Mouse (Mus musculus) limb, embryonic 14.5 days (tissue): ENCODE measurements around the gene Pcsk2. TPM values are rescaled to one million over a fixed set of nuclear protein-coding genes. Genes with fewer than 3 reads are reported as not detected.

Experiments used
- ATAC-seq: fragments of 200-750 bp; cut with Nextera tagmentation; 2 replicates; pipeline ENCODE4 v1.8.0; 2017; ENCODE audit warnings: low read depth, moderate number of reproducible peaks, moderate TSS enrichment; ENCODE audit not compliant: low FRiP score
- DNase-seq: peaks from one replicate; pipeline ENCODE4 v3.0.0-alpha.2; 2015; ENCODE audit warnings: low spot score
- H3K27ac ChIP-seq: fragments of 300-500 bp; sonication (generic); replicated peaks from 2 replicates; pipeline ENCODE4 v1.5.1; 2014; ENCODE audit warnings: low read depth, mild to moderate bottlenecking, low read length, moderate library complexity, mixed read lengths
- H3K27me3 ChIP-seq: fragments of 300-500 bp; sonication (generic); 2 replicates; pipeline ENCODE4 v1.6.1; 2014; ENCODE audit warnings: low read length, mixed read lengths; ENCODE audit not compliant: control insufficient read depth, insufficient read depth
- H3K36me3 ChIP-seq: fragments of 300-500 bp; sonication (generic); 2 replicates; pipeline ENCODE4 v1.6.1; 2014; ENCODE audit warnings: mild to moderate bottlenecking, low read length, moderate library complexity, mixed read lengths; ENCODE audit not compliant: control insufficient read depth, insufficient read depth
- H3K4me1 ChIP-seq: fragments of 300-500 bp; sonication (generic); 2 replicates; pipeline ENCODE4 v1.6.1; 2014; ENCODE audit warnings: antibody characterized with exemption, low read length, mixed read lengths; ENCODE audit not compliant: control insufficient read depth, insufficient read depth
- H3K4me2 ChIP-seq: fragments of 300-500 bp; sonication (generic); replicated peaks from 2 replicates; pipeline ENCODE4 v1.6.1; 2014; ENCODE audit warnings: low read depth, mild to moderate bottlenecking, low read length, moderate library complexity; ENCODE audit not compliant: severe bottlenecking
- H3K4me3 ChIP-seq: fragments of 300-500 bp; sonication (generic); replicated peaks from 2 replicates; pipeline ENCODE4 v1.5.1; 2014; ENCODE audit warnings: low read length
- H3K9ac ChIP-seq: fragments of 300-500 bp; sonication (generic); 2 replicates; pipeline ENCODE4 v1.6.1; 2014; ENCODE audit warnings: mild to moderate bottlenecking, low read depth, low read length, moderate library complexity; ENCODE audit not compliant: severe bottlenecking
- H3K9me3 ChIP-seq: fragments of 300-500 bp; sonication (generic); 2 replicates; pipeline ENCODE4 v1.6.1; 2016; ENCODE audit warnings: low read length; ENCODE audit not compliant: control insufficient read depth
- POLR2A ChIP-seq: fragments of 200-500 bp; IDR thresholded peaks from 2 replicates; pipeline ENCODE4 v1.8.0; 2012; ENCODE audit warnings: inconsistent platforms, mild to moderate bottlenecking, moderate library complexity, borderline replicate concordance; ENCODE audit not compliant: insufficient read depth, insufficient read length; ENCODE audit errors: extremely low read depth
- WGBS: fragments of 180-500 bp; shearing (Covaris S2); extraction: QIAGEN DNeasy Blood & Tissue Kit; methylation state at CpG from one replicate; pipeline ENCODE4 v1.1.7; 2014; 5-methylcytosine and 5-hydroxymethylcytosine counted together
- polyA plus RNA-seq, 2 experiments: library from polyadenylated mRNA; depleted of rRNA in 1 of 2; stranded (reverse) in 1 of 2; unstranded in 1 of 2; fragments of >200 nt; fragmentation: Nextera tagmentation in 1 of 2; extraction: Ambion mirVana in 1 of 2; gene quantifications; 2 replicates each; pipeline versions ENCODE4 v1.2.1 to v1.2.3; 2012 to 2014

Gene Pcsk2
- polyA plus RNA-seq, 2 experiments, result 1.0 to 1.2 TPM

DNA sequence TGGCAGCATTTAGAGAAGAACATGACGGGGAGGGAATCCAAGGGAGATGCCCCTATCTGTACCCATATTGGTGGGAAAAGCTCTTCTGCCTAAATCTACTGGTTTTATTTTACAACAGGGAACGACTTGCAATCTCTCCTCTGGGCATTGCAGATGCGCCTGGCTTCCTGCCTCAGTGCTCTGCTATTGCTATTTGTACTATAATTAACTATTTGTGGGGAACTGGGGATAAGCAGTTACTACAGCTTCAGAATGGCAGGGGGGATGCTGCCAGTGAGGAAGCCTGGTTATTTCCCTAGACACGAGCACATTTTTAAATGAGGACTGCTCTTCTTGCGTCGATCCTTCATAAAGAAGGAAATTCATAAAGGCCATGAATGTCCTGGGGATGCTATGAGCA, 39.4 kb downstream of the Pcsk2 start:
- Histone ChIP-seq H3K4me1 (no peaks in the 10 kb centered on the region), H3K27ac (no peak overlapping the region), H3K4me3 (no peak overlapping the region), H3K36me3 (no peaks in the 10 kb centered on the region), H3K4me2 (no peak overlapping the region), H3K9me3 (no peaks in the 10 kb centered on the region), H3K9ac (no peak overlapping the region), H3K27me3 (no peaks in the 10 kb centered on the region)
- 80% methylated on average over 6 of the region's 6 CpGs for WGBS
- ATAC-seq (no peak), DNase-seq (no peak)
- no peak for TF ChIP-seq POLR2A

GRCm38 (mm10) chr2:143590398-143590797, 44.4 kb downstream of the Pcsk2 start:
- WGBS, result 88% methylated on average over 2 of the region's 2 CpGs
- DNase-seq (no peak), ATAC-seq (no peak)
- Histone ChIP-seq H3K4me1 (no peaks in the 10 kb centered on the region), H3K4me2 (no peak overlapping the region), H3K9me3 (no peaks in the 10 kb centered on the region), H3K27me3 (no peaks in the 10 kb centered on the region), H3K4me3 (no peak overlapping the region), H3K27ac (no peak overlapping the region), H3K36me3 (no peaks in the 10 kb centered on the region), H3K9ac (no peak overlapping the region)
- TF ChIP-seq POLR2A, result no peak

DNA sequence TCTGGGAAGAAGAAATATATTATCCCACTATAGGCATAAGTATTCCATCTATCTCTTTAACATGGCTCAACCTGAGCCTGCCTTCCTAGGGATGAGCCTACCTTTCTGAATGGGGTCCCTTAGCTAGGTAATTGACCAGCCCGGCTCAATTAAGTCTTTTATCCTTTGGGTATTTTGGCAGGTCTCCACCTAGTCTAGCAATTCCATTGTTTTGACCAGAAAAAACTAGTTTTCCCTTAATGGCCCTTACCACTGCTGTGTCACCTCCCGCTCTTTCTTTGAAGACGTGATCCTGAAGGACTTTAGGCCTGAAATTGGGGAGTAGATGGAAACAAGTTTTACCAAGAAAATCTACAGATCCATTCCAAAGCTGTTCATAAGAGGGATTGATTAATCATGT, 57.1 kb downstream of the Pcsk2 start:
- no peak for TF ChIP-seq POLR2A
- no peak overlapping the region for H3K9ac ChIP-seq
- no peaks in the 10 kb centered on the region for H3K9me3 ChIP-seq
- H3K27me3 ChIP-seq, result no peaks in the 10 kb centered on the region
- H3K4me2 ChIP-seq, result no peak overlapping the region
- no peak for ATAC-seq
- H3K27ac ChIP-seq, result no peak overlapping the region
- H3K4me1 ChIP-seq, result no peaks in the 10 kb centered on the region
- H3K4me3 ChIP-seq, result no peak overlapping the region
- WGBS, result 64% methylated on average over 3 of the region's 3 CpGs
- no peak for DNase-seq
- H3K36me3 ChIP-seq, result no peaks in the 10 kb centered on the region

DNA sequence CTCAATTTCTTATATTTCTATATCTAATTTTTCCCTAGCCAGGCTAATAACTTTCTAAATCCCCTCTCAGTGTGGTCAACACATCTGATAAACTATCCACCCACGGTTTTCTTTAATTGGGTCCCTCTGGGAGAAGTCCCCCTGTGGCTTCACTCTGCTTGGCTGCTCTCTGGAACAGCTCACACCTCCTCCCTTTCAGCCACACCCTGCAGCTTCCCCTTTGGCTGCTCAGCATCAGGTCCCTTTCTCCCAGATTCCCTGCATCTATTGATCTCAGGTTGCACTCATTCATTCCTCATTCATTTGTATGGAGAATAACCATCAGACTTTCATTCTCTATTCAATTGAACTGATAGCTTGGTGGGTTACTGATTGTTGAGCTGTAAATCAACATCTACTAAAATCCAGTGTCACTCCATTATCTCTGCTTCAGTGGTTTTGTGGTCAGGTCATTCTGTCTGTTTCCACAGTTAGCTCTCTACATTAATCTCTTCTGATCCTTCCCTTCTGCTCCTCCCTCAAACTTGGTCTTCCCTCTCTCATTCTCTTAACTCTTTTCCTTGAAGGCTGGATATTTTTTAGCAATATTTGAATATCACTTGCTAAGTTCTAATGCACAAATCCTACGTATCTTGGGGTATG, 58.0 kb downstream of the Pcsk2 start:
- no peak overlapping the region for H3K4me2 ChIP-seq
- H3K9ac ChIP-seq, result no peak overlapping the region
- ATAC-seq (no peak), DNase-seq (no peak)
- no peaks in the 10 kb centered on the region for H3K9me3 ChIP-seq
- H3K4me3 ChIP-seq, result no peak overlapping the region
- no peaks in the 10 kb centered on the region for H3K27me3 ChIP-seq
- H3K27ac ChIP-seq, result no peak overlapping the region
- TF ChIP-seq POLR2A, result no peak
- 48% methylated on average over 2 of the region's 2 CpGs for WGBS
- H3K36me3 ChIP-seq, result no peaks in the 10 kb centered on the region
- no peaks in the 10 kb centered on the region for H3K4me1 ChIP-seq

- Histone ChIP-seq H3K4me2 (no peak overlapping the region), H3K9me3 (no peaks in the 10 kb centered on the region), H3K27me3 (no peaks in the 10 kb centered on the region), H3K36me3 (no peaks in the 10 kb centered on the region), H3K4me3 (no peak overlapping the region), H3K9ac (no peak overlapping the region), H3K27ac (no peak overlapping the region), H3K4me1 (no peaks in the 10 kb centered on the region)
- no peak for ATAC-seq
- no peak for DNase-seq
- TF ChIP-seq POLR2A, result no peak
- 69% methylated on average over 9 of the region's 9 CpGs for WGBS
Measured at GRCm38 (mm10) chr2:143610355-143611331, 64.7 kb downstream of the Pcsk2 start.
